Mouse (Mus musculus) liver, embryonic 13.5 days (tissue): ENCODE results near the gene Haus5. TPM values are rescaled to one million over a fixed set of nuclear protein-coding genes. Genes with fewer than 3 reads are reported as not detected.

ENCODE experiments used
- ATAC-seq: fragments of 200-750 bp; cut with Nextera tagmentation; 2 replicates; pipeline ENCODE4 v1.8.0; 2017; ENCODE audit warnings: low read depth, mild to moderate bottlenecking, moderate number of reproducible peaks, moderate library complexity
- DNase-seq: peaks from one replicate; pipeline ENCODE4 v3.0.0; 2022
- H3K27ac ChIP-seq: fragments of 300-500 bp; sonication (generic); 2 replicates; pipeline ENCODE4 v1.5.1; 2015; ENCODE audit warnings: moderate library complexity, mild to moderate bottlenecking, inconsistent platforms
- H3K27me3 ChIP-seq: fragments of 300-500 bp; sonication (generic); 2 replicates; pipeline ENCODE4 v1.6.1; 2015; ENCODE audit warnings: mild to moderate bottlenecking, inconsistent platforms
- H3K36me3 ChIP-seq: fragments of 300-500 bp; sonication (generic); 2 replicates; pipeline ENCODE4 v1.6.1; 2015; ENCODE audit warnings: mild to moderate bottlenecking, inconsistent platforms
- H3K4me1 ChIP-seq: fragments of 300-500 bp; sonication (generic); replicated peaks from 2 replicates; pipeline ENCODE4 v1.6.1; 2015; ENCODE audit warnings: inconsistent platforms
- H3K4me2 ChIP-seq: fragments of 300-500 bp; sonication (generic); 2 replicates; pipeline ENCODE4 v1.6.1; 2015; ENCODE audit warnings: inconsistent platforms, mild to moderate bottlenecking, moderate library complexity
- H3K4me3 ChIP-seq: fragments of 300-500 bp; sonication (generic); replicated peaks from 2 replicates; pipeline ENCODE4 v1.5.1; 2015; ENCODE audit warnings: mild to moderate bottlenecking, inconsistent platforms
- H3K9ac ChIP-seq: fragments of 300-500 bp; sonication (generic); 2 replicates; pipeline ENCODE4 v1.6.1; 2015; ENCODE audit warnings: mild to moderate bottlenecking, inconsistent platforms
- H3K9me3 ChIP-seq: fragments of 300-500 bp; sonication (generic); replicated peaks from 2 replicates; pipeline ENCODE4 v1.6.1; 2016; ENCODE audit warnings: inconsistent platforms
- WGBS: fragments of 180-500 bp; shearing (Covaris S2); methylation state at CpG from one replicate; pipeline ENCODE4 v1.1.7; 2015; ENCODE audit not compliant: insufficient replicate concordance; 5-methylcytosine and 5-hydroxymethylcytosine counted together
- polyA plus RNA-seq: library from polyadenylated mRNA; unstranded; fragments of >200 nt; fragmentation: Nextera tagmentation; extraction: Ambion mirVana; gene quantifications from 2 replicates; pipeline ENCODE4 v1.2.1, GENCODE M21; 2015

Haus5 gene
- polyA plus RNA-seq, 1 experiment from 2014 or later = 38.2 TPM

GRCm38 (mm10) chr7:30625530-30626384 is 39.0 kb downstream of the Haus5 start, which contains the start of gene Cox6b1:
Gene Cox6b1 (minus strand): TSS chr7:30626151.
- H3K36me3 ChIP-seq = peaks cover 38% of the 10 kb centered on the region
- peaks cover 35% of the 10 kb centered on the region for H3K4me1 ChIP-seq
- WGBS = under 1% methylated on average over 44 of the region's 44 CpGs
- peak within 1 kb of the TSS; percentile 74 for H3K27ac ChIP-seq
- H3K9ac ChIP-seq = peak within 1 kb of the TSS; percentile 89
- peaks cover 20% of the 10 kb centered on the region for H3K27me3 ChIP-seq
- peak within 1 kb of the TSS; percentile 89 for H3K4me3 ChIP-seq
- peak; percentile 88 for DNase-seq
- peak within 1 kb of the TSS; percentile 87 for H3K4me2 ChIP-seq
- H3K9me3 ChIP-seq = no peaks in the 10 kb centered on the region
- peak; percentile 87 for ATAC-seq

DNA sequence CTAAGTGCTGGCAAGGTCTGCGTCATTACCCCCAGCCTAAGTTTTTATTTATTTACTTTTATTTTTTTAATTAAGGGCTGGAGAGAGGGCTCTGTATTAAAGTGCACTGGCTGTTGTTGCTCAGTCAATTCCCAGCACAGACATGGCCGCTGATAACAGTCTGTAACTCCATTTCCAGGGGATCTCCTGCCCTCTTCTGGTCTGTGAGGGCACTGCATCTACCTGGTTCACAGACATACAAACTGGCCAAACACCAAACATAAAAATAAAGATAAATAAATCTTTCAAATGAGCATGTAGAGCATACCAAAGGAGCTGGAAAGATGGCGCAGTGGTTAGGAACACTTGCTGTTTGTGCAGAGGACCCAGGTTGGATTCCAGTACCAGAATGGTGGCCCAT is 45.6 kb downstream of the Haus5 start:
- 71% methylated on average over 3 of the region's 3 CpGs for WGBS
- H3K4me3 ChIP-seq = no peak overlapping the region
- H3K9ac ChIP-seq = no peak overlapping the region
- DNase-seq (peak; percentile 36), ATAC-seq (no peak)
- peaks cover 85% of the 10 kb centered on the region for H3K36me3 ChIP-seq
- H3K9me3 ChIP-seq = no peaks in the 10 kb centered on the region
- H3K4me1 ChIP-seq = peaks cover 36% of the 10 kb centered on the region
- H3K4me2 ChIP-seq = no peak overlapping the region
- no peak overlapping the region for H3K27ac ChIP-seq
- no peaks in the 10 kb centered on the region for H3K27me3 ChIP-seq

GRCm38 (mm10) chr7:30618658-30619057 is 46.1 kb downstream of the Haus5 start:
- no peak for DNase-seq

DNA sequence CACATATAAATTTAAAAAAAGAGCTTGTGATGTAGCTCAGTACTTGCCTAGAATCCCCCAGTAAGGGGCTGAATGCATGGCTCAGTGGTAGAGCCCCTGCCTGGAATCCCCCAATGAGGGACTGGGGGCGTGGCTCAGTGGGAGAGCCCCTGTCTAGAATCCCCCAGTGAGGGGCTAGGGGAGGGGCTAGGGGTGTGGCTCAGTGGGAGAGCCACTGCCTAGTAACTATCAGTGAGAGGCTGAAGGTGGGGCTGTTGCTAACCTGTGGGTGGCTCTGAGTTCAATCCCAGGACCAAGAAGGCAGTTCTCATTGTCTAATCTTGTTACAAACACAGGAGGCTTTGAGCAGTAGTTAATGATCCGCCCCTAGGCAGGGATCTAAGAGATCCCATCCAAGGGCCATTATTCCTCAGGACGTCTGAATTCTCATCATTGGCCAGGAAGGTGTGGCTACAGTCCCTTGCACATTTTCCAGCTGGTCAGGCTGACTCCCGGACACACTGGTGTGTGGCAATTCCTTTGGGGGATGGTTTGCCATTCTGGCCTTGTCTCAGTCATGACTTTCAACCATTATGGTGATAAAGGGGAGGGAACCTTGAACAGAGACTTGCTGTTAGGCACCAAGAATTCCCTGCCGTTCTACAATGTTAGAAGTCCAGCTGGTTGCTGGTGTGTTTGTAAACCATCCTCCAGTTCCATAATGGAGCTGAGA is 49.6 kb downstream of the Haus5 start:
- no peak overlapping the region for H3K4me2 ChIP-seq
- H3K36me3 ChIP-seq = peaks cover 47% of the 10 kb centered on the region
- H3K4me1 ChIP-seq = peaks cover 23% of the 10 kb centered on the region
- no peak overlapping the region for H3K4me3 ChIP-seq
- ATAC-seq (peak; percentile 33), DNase-seq (no peak)
- no peak overlapping the region for H3K27ac ChIP-seq
- H3K27me3 ChIP-seq = no peaks in the 10 kb centered on the region
- no peak overlapping the region for H3K9ac ChIP-seq
- 54% methylated on average over 5 of the region's 5 CpGs for WGBS
- H3K9me3 ChIP-seq = no peaks in the 10 kb centered on the region

More at GRCm38 (mm10) chr7:30618658-30619057, 46.1 kb downstream of the Haus5 start:
- Histone ChIP-seq H3K36me3 (peaks cover 79% of the 10 kb centered on the region), H3K4me3 (no peak overlapping the region), H3K27ac (no peak overlapping the region), H3K9me3 (no peaks in the 10 kb centered on the region), H3K9ac (no peak overlapping the region), H3K4me1 (peaks cover 37% of the 10 kb centered on the region), H3K27me3 (no peaks in the 10 kb centered on the region), H3K4me2 (no peak overlapping the region)
- WGBS = 89% methylated on average over 9 of the region's 9 CpGs
- ATAC-seq = no peak

GRCm38 (mm10) chr7:30614454-30614853 is 50.3 kb downstream of the Haus5 start:
- Histone ChIP-seq H3K9ac (no peak overlapping the region), H3K4me3 (no peak overlapping the region), H3K4me1 (peaks cover 23% of the 10 kb centered on the region), H3K27me3 (no peaks in the 10 kb centered on the region), H3K27ac (no peak overlapping the region), H3K4me2 (no peak overlapping the region), H3K9me3 (no peaks in the 10 kb centered on the region), H3K36me3 (peaks cover 42% of the 10 kb centered on the region)
- no peak for DNase-seq
- no peak for ATAC-seq
- WGBS = 54% methylated on average over 2 of the region's 2 CpGs

DNA sequence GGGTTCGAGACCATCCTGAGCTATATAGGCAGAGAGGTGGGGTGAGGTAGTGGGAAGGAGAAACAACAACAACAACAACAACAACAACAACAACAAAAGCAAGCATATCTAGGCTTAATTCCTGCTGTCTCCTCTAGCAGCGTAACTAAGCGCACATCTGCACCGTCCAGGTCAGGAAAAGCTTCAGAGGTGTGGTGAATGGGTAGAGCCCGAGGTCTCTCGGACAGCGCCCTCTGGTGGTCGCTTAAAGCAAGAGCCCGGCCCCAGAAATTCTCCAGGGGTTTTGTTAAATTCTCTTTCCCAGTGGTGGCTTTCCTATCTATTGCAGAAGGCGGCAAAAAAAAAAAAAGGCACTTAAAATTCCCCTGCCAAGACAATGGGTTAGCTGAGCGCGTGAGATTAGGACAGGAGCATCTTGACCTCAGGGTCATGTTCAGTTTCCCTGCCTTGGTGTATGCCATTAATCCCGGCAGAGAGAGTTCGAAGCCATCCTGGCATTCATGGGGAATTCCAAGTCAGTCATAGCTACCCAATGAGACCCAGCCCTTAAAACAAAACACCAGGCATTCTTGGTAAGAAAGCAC is 51.2 kb downstream of the Haus5 start:
- no peak overlapping the region for H3K27ac ChIP-seq
- H3K9me3 ChIP-seq = no peaks in the 10 kb centered on the region
- H3K36me3 ChIP-seq = peaks cover 34% of the 10 kb centered on the region
- no peak overlapping the region for H3K4me3 ChIP-seq
- ATAC-seq (peak; percentile 52; the same call in 1 of the 2 replicates), DNase-seq (peak; percentile 49)
- no peak overlapping the region for H3K9ac ChIP-seq
- H3K4me1 ChIP-seq = peaks cover 23% of the 10 kb centered on the region
- WGBS = 20% methylated on average over 14 of the region's 14 CpGs
- no peak overlapping the region for H3K4me2 ChIP-seq
- H3K27me3 ChIP-seq = no peaks in the 10 kb centered on the region

DNA sequence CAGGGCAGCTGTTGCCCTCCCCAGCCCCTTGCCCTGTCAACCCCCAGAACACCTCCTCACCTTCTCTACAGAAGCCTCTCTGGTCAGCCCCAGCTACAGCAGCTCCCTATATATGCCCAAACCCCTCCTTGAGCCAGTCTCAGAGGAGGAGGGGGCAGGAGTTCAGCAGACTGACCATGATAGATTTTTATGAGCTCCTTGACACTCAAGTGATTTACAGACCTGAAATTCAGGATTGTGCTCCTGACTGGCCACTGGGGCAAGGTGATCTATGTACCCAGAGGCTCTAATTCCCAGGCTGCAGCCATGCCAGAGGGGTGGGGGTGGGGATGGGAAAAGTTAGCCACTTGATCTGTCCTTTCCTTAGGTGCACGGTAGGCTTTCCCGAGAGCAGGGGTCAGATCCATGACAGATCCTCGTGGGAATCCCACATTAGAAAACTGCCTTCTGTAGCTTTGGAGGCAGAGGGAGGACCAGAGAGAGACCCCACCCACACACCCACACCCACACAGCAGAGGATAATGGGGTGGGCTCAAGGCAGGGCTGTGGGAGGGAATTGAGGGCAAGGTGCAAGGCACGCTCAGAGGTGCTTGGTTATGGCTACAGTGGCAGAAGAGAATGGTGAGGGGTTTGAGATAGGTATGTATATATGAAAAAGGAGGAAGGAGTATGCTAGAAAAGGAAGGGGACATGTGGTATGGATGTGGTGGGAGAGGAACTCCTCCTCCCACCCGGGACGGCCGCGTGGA is 52.0 kb downstream of the Haus5 start, which contains the start of gene Upk1a:
Upk1a (minus strand) TSS at position 194 of the 749 bp plus-strand sequence.
- peaks cover 26% of the 10 kb centered on the region for H3K36me3 ChIP-seq
- no peak within 1 kb of the TSS for H3K27ac ChIP-seq
- no peak within 1 kb of the TSS for H3K4me2 ChIP-seq
- H3K4me1 ChIP-seq = peaks cover 23% of the 10 kb centered on the region
- no peak for ATAC-seq
- H3K4me3 ChIP-seq = no peak within 1 kb of the TSS
- no peaks in the 10 kb centered on the region for H3K9me3 ChIP-seq
- H3K27me3 ChIP-seq = no peaks in the 10 kb centered on the region; the same call in 1 of the 2 replicates
- no peak for DNase-seq
- 72% methylated on average over 8 of the region's 8 CpGs for WGBS
- no peak within 1 kb of the TSS for H3K9ac ChIP-seq

- Histone ChIP-seq H3K9me3 (no peaks in the 10 kb centered on the region), H3K4me2 (no peak overlapping the region), H3K36me3 (no peaks in the 10 kb centered on the region), H3K27ac (no peak overlapping the region), H3K9ac (no peak overlapping the region), H3K27me3 (peaks cover 4% of the 10 kb centered on the region; the same call in 1 of the 2 replicates), H3K4me1 (peaks cover 12% of the 10 kb centered on the region), H3K4me3 (no peak overlapping the region)
- ATAC-seq = no peak
- WGBS = 42% methylated on average over 7 of the region's 7 CpGs
- DNase-seq = no peak
These were observed 54.8 kb downstream of the Haus5 start for GRCm38 (mm10) chr7:30610043-30610442.

GRCm38 (mm10) chr7:30608476-30608875 is 56.3 kb downstream of the Haus5 start:
- WGBS = 53% methylated on average over 16 of the region's 16 CpGs
- H3K27me3 ChIP-seq = peaks cover 4% of the 10 kb centered on the region; the same call in 1 of the 2 replicates
- no peak for ATAC-seq
- H3K4me2 ChIP-seq = no peak overlapping the region
- no peak overlapping the region for H3K9ac ChIP-seq
- no peak overlapping the region for H3K4me3 ChIP-seq
- no peak overlapping the region for H3K27ac ChIP-seq
- H3K9me3 ChIP-seq = no peaks in the 10 kb centered on the region
- DNase-seq = no peak
- peaks cover 3% of the 10 kb centered on the region; the same call in 1 of the 2 replicates for H3K4me1 ChIP-seq
- H3K36me3 ChIP-seq = no peaks in the 10 kb centered on the region

DNA sequence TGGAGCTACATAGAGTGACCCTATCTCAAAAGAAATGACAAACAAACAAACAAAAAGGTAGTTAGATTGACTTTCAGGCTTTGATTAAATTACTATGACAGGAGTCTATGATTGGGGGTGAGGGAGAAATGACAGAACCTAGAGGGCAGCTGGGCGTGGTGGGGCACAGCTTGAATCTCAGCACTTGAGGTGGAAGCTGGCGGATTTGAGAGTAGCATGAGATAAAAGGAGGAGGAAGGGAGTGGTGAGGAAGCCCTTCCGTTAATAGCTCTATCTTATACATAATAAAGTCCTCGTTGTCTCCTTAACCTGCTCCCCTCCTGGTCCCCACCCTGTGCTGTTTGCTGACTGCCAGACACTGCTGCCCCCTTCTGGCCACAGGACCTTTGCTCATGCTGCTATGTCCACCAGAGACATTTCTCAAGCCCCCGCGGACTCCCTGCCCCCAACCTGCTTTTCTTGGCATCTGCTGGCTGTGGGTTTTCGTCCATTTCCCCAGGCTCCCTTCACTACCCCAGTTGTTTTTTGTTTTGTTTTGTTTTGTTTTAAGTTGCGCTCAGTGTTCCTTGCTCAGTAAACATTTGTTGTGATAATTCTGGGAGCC is 57.0 kb downstream of the Haus5 start:
- H3K27me3 ChIP-seq = peaks cover 4% of the 10 kb centered on the region; the same call in 1 of the 2 replicates
- H3K4me3 ChIP-seq = no peak overlapping the region
- H3K27ac ChIP-seq = no peak overlapping the region
- no peaks in the 10 kb centered on the region for H3K4me1 ChIP-seq
- WGBS = 13% methylated on average over 8 of the region's 8 CpGs
- no peak overlapping the region for H3K9ac ChIP-seq
- no peak overlapping the region for H3K4me2 ChIP-seq
- no peaks in the 10 kb centered on the region for H3K9me3 ChIP-seq
- DNase-seq = peak; percentile 29
- H3K36me3 ChIP-seq = no peaks in the 10 kb centered on the region
- ATAC-seq = peak; percentile 60; the same call in 1 of the 2 replicates
